Comparison of ENCODE assay signal across 8 mouse cellular contexts in genomic region chr5:145191962-145192361, GRCm38 (mm10). TPM values are rescaled to one million over a fixed set of nuclear protein-coding genes. Genes with fewer than 3 reads are reported as not detected.
A peak's percentile ranks its signal among the peaks of the same experiment; 100 is the strongest.
DNase-seq lines count a peak whose midpoint lies in the region; ATAC-seq lines count a peak whose summit lies in the region.

Gene Atp5j2 (minus strand): TSS chr5:145192062.

- H3K9ac ChIP-seq in limb, embryonic 15.5 days: peak within 1 kb of the TSS; percentile 82
- peak within 1 kb of the TSS; percentile 54 for H3K9ac ChIP-seq in stomach, embryonic 15.5 days

- 84% methylated on average over 2 of the region's 2 CpGs for WGBS in forebrain, embryonic 10.5 days
- WGBS in limb, embryonic 15.5 days: 90% methylated on average over 2 of the region's 2 CpGs
- 87% methylated on average over 2 of the region's 2 CpGs for WGBS in stomach, embryonic 15.5 days

- H3K27ac ChIP-seq in forebrain, embryonic 10.5 days: peak within 1 kb of the TSS; percentile 96
- peak within 1 kb of the TSS; percentile 89 for H3K27ac ChIP-seq in limb, embryonic 15.5 days
- H3K27ac ChIP-seq in stomach, embryonic 15.5 days: peak within 1 kb of the TSS; percentile 80

- H3K9me3 ChIP-seq in forebrain, embryonic 10.5 days: no peaks in the 10 kb centered on the region
- no peaks in the 10 kb centered on the region for H3K9me3 ChIP-seq in limb, embryonic 15.5 days
- no peaks in the 10 kb centered on the region for H3K9me3 ChIP-seq in stomach, embryonic 15.5 days

- H3K4me3 ChIP-seq in forebrain, embryonic 10.5 days: peak within 1 kb of the TSS; percentile 89
- H3K4me3 ChIP-seq in limb, embryonic 15.5 days: peak within 1 kb of the TSS; percentile 79
- H3K4me3 ChIP-seq in stomach, embryonic 15.5 days (replicated peaks): peak within 1 kb of the TSS; percentile 75

- no peak for ATAC-seq in limb, embryonic 15.5 days (ENCODE audit: insufficient number of reproducible peaks, low FRiP score, low TSS enrichment, low read depth)
- ATAC-seq in stomach, embryonic 15.5 days (ENCODE audit: insufficient read depth, low FRiP score, low read depth): no peak

- H3K4me1 ChIP-seq in forebrain, embryonic 10.5 days: peaks cover 19% of the 10 kb centered on the region
- H3K4me1 ChIP-seq in limb, embryonic 15.5 days: peaks cover 18% of the 10 kb centered on the region
- H3K4me1 ChIP-seq in stomach, embryonic 15.5 days: peaks cover 13% of the 10 kb centered on the region

- H3K36me3 ChIP-seq in forebrain, embryonic 10.5 days (replicated peaks): peaks cover 47% of the 10 kb centered on the region
- H3K36me3 ChIP-seq in limb, embryonic 15.5 days: peaks cover 44% of the 10 kb centered on the region
- 0 out of 2 replicates have a peak, but pooled peaks cover 20% of the 10 kb centered on the region for H3K36me3 ChIP-seq in stomach, embryonic 15.5 days

- no peak for DNase-seq in thymus, postnatal 0 days (ENCODE audit: low spot score)
- no peak for DNase-seq in thymus, postnatal 36 days
- no peak for DNase-seq in forebrain, embryonic 10.5 days (ENCODE audit: extremely low spot score, low spot score)
- DNase-seq in heart, postnatal 4 days: no peak
- DNase-seq in urinary bladder, postnatal 14 days (ENCODE audit: low spot score): no peak
- DNase-seq in spleen, adult 18-20 months: no peak

- peak within 1 kb of the TSS; percentile 70 for H3K4me2 ChIP-seq in limb, embryonic 15.5 days
- H3K4me2 ChIP-seq in stomach, embryonic 15.5 days: peak within 1 kb of the TSS; percentile 65

- H3K27me3 ChIP-seq in forebrain, embryonic 10.5 days (ENCODE audit: poor library complexity, severe bottlenecking): no peaks in the 10 kb centered on the region
- H3K27me3 ChIP-seq in limb, embryonic 15.5 days: no peaks in the 10 kb centered on the region
- H3K27me3 ChIP-seq in stomach, embryonic 15.5 days (replicated peaks): no peaks in the 10 kb centered on the region

RNA-seq across cellular contexts. Expression of gene Atp5j2, which starts in this region (rescaled TPM):
- 651 and 696 TPM in 2 replicates for polyA plus RNA-seq in thymus, postnatal 0 days (2015; fragmentation: Nextera tagmentation; extraction: Ambion mirVana)
- 508 and 509 TPM in 2 replicates for polyA plus RNA-seq in forebrain, embryonic 10.5 days (2016; fragmentation: Nextera tagmentation; extraction: Ambion mirVana)
- 100 to 1,000 TPM; 760 to 785 TPM for total RNA-seq in heart, postnatal 4 days (2021)
- 590 and 623 TPM in 2 replicates for polyA plus RNA-seq in limb, embryonic 15.5 days (2015; fragmentation: Nextera tagmentation; extraction: Ambion mirVana)
- 678 and 770 TPM in 2 replicates for polyA plus RNA-seq in stomach, embryonic 15.5 days (2015; fragmentation: Nextera tagmentation; extraction: Ambion mirVana)
